Mouse (Mus musculus): ENCODE data around the gene Kdm2b.

Kdm2b gene

DNA sequence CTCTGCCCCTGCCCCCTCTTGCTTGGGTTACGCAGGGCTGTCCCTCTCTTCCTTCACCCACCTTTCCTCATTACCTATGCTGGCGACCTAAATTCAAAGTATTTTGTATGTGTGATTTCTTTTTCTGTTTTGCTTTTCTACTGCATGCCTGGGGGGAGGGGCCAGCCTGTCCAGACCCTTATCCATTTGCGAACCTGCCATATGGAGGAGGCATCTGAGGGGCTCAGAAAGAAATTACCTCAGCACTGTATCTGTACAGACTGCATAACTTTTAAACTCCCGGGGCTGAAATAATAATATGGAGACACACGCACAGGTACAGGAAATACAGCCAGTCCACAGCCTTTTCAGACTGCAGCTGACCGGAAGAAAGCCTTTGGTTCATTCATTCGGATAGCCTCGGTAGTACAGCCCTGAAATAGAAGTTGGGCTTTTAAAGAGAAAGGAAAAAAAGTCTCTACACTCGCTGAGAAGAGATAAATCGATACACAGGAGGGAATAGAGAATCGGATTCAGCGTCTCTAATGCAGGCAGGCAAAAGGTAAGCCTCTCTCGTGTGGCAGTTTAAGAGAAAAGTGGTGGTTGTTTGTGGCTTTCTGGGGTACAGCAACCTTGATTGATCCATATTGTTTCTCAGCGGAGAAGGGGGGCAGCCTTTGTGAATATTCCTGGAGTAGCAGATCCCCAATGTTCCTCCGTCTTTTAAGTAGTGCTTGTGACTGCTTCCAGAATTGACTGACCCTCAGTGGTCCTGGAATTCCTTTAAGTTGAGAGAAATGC is at the start of gene Kdm2b:
Gene Kdm2b, minus strand, starts transcription at position 273 of the 780 bp plus-strand sequence.
- DNase-seq (ENCODE audit: low read depth, low spot score), result no peak

DNA sequence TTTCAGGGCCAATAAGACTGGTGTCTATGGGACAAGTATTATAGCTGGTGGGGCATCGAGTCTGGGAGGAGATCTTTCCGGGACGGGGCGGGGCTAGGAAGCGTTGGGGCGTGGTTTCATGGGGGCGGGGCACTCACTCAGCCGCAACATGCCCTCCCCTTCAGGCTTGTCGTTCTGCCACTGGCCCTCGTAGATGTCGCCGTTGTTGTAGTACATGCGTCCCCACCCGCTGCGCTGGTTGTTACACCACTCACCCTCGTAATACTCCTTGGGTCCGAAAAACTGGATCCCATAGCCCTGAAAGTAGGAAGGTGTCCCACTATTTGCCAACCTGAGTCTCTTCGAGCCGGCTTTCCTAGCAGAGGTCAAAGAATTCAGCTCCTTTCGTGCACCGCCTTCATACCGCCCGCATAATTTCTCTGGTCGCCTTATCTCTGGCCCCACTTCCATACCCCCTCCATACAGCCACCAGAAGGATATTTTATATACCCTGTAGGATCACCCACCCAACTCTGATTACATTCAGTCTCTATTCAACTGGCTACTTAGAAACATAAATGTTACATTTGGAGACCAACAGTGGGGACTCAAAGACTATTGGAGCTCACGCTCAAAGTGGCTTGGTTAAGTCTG is 49.6 kb upstream of the Kdm2b start:
- peak; percentile 73 for DNase-seq (ENCODE audit: low read depth, low spot score)

GRCm38 (mm10) chr5:123038115-123038514 is 48.5 kb upstream of the Kdm2b start:
- DNase-seq (ENCODE audit: low read depth, low spot score), result no peak

GRCm38 (mm10) chr5:123035564-123035963 is 45.9 kb upstream of the Kdm2b start:
- peak; percentile 66 for DNase-seq (ENCODE audit: low read depth, low spot score)

DNA sequence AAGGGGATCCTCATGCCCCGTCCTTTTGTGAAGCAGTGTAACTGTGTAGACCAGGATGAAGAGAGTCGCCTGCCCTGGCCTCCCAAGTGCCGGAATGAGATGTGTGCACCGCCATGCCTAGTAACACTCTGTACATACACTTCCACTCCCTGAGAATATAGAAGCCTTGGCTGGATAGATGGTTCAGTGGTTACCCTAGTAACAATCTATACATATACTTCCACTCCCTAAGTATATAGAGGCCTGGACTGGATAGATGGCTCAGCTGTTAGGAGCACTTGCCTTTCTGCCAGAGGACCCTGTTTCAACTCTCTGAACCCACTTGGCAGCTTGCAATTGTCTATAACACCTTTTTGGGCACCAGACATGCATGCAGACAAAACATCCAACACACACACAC is 45.5 kb upstream of the Kdm2b start:
- DNase-seq (ENCODE audit: low read depth, low spot score), result no peak

GRCm38 (mm10) chr5:123033646-123034160 is 44.1 kb upstream of the Kdm2b start:
- DNase-seq (ENCODE audit: low read depth, low spot score), result no peak

- DNase-seq (ENCODE audit: low read depth, low spot score), result no peak
Observed at GRCm38 (mm10) chr5:123031312-123031711, 41.7 kb upstream of the Kdm2b start.

- no peak for DNase-seq (ENCODE audit: low read depth, low spot score)
Observed at GRCm38 (mm10) chr5:123029729-123030128, 40.1 kb upstream of the Kdm2b start.

DNA sequence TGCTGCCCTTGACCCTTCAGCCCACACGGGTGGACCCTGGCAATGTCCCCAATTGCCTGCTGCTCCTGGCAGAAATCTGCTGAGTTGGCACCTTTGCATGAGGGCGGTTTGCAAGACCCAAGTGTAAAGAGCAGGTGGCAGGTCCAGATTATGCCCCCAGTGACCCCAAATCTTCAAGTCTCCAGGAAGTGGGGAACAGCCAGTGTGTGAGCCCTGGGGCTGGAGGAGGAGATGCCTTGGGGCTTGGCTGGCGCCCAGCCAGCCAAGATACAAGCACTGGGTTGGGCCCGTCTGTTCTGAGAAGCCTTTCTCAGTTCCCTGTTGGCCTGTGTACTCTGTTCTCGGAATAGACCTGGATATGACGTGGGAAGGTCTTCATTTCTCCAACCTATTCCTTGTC is 37.8 kb upstream of the Kdm2b start:
- no peak for DNase-seq (ENCODE audit: low read depth, low spot score)

- no peak for DNase-seq (ENCODE audit: low read depth, low spot score)
Observed at GRCm38 (mm10) chr5:123026414-123026813, 36.8 kb upstream of the Kdm2b start.

- no peak for DNase-seq (ENCODE audit: low read depth, low spot score)
Observed at GRCm38 (mm10) chr5:123024965-123025573, 35.4 kb upstream of the Kdm2b start.

DNA sequence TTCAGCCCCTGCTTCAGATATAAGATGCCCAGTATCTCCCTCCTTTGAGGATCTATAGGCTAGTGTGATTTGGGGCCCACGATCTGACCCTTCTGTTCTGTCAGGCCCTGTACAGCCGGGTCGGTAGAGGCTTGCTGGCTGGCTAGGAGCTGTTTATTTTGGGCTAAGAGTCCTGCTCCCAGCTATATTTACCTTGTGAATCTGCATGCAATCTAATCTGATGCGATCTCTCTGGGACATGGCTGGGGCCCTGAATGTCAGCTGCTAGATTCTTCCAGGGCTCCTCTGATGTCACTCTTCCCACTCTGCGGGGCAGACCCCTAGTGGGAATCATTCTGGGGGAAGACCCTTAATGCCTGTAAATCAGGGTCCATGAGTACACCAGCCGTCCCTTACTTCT is 34.7 kb upstream of the Kdm2b start:
- DNase-seq (ENCODE audit: low read depth, low spot score), result no peak

DNA sequence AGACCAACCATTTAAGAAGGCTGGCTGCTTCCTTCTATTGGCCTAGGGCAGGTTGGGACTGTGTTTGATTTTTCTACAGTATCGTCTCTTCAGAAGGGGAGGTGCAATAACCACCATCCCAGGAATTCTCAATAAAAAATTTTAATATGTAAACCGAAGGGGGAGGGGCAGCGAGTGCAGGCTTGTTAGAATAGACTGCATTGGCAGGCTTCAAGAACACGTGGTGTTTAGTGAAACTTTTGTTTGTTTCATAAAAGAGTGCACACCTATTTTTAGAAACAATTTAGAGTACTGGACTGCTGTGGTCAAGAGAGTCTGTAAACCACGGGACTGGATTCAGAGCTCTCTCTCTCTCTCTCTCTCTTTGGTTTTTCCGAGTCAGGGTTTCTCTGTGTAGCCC is 33.4 kb upstream of the Kdm2b start:
- no peak for DNase-seq (ENCODE audit: low read depth, low spot score)

DNA sequence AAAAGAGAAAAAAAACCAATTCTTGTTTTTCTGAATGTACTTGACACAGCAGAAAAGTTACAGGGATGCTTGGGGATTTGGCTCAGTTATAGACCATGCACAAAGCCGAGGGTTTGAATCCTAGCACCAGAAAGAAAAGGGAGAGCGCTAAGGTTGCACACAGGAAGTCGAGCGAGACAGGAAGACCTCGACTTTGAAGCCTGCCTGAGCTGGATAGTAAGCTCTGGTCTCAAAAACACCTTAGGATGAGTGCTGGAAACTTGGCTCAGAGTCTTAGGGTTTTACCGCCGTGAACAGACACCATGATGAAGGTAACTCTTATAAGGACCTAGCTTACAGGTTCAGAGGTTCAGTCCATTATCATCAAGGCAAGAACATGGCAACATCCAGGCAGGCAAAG is 31.8 kb upstream of the Kdm2b start:
- no peak for DNase-seq (ENCODE audit: low read depth, low spot score)

- DNase-seq (ENCODE audit: low read depth, low spot score), result no peak
Observed at GRCm38 (mm10) chr5:123020426-123020825, 30.8 kb upstream of the Kdm2b start.

DNA sequence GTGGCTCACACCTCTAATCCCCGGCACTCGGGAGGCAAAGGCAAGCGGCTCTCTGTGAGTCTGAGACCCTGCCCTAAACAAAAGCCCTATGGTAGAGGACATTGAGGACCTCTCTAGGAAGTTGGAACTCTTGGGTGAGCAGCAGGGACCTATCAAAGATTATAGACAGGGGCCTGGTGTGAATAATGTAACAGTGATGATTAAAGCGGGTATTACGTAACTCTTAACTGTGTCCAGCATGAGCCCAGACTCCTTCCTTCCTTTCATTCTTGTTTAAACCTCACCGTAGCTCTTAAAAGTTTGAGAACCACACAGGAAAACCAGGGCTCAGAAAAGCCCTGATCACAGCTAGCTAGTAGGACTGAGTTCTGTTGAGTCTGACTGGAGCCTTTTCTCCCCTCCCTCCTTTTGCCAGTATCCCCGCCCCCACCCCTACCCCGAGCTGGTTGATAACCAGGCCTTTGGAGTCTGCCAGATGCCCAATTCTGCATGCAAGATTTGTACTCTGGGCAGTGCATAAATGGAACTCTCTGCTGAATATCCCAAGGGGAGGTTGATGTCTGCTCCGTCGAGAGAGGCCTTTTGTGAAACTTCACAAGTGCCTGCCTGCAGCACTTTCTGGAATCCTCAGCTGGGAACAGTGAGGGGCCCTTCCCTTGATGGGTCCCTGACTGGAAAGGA is 29.9 kb upstream of the Kdm2b start:
- DNase-seq (ENCODE audit: low read depth, low spot score), result no peak

- DNase-seq (ENCODE audit: low read depth, low spot score), result no peak
Observed at GRCm38 (mm10) chr5:123017504-123017903, 27.9 kb upstream of the Kdm2b start.

DNA sequence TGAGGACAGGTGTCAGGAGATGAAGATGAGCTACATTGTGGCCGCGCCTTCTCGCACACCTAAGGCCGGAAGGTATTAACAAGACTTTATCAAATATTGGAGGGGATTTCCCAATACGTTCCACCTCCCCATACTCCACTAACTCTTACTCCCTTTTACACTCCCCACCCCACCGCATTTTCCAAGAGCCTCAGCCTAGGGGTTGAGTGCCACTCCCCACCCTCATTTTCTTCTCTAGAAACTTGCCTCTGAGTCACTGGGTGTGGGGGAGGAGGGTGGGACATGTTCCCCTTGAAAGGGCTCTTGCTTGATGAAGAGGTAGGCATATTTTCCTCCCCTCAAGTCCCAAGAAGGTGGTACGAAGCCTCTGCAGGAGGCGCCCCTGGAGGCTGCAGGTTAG is 26.3 kb upstream of the Kdm2b start:
- DNase-seq (ENCODE audit: low read depth, low spot score), result no peak

DNA sequence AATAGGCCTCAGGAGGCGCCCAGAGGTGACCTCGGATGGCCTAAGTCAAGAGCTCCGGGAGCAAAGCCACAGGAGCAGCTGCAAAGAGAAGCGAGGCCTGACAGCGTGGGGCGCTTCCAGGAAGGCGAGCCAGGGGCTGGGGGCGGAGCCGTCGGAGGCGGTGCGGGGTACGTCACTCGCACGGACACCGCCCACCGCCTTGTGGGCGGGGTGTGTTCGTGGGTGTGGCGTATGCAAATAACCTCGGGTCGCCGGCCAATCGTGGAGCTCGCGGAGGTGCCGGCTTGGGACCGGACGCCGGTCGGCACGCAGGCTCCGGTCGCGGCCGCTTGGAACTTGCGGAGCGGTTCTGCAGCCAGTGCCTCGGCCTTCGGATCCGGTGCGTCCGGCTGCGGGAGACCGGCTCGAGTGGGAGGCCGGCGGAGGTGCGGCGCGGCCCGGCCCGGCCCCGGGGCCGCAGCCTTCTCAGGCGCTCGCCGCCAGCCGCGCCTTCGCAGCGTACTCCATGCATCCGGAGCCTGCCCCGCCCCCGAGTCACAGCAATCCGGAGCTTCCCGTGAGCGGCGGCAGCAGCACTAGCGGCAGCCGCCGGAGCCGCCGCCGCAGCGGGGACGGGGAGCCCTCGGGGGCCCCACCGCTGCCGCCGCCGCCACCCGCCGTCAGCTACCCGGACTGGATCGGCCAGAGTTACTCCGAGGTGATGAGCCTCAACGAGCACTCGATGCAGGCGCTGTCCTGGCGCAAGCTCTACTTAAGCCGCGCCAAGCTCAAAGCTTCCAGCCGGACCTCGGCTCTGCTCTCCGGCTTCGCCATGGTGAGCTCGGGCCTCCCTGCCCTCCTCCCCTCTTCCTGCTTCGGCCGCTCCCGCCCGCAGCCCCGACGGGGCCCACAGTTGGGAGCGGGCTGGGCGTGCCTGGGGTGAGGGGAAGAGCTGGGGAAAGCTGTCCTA is 25.4 kb upstream of the Kdm2b start, which contains the start of gene Orai1:
Gene Orai1, plus strand, starts transcription at position 322 of the 949 bp plus-strand sequence.
- DNase-seq (ENCODE audit: low read depth, low spot score), result peak; percentile 96

DNA sequence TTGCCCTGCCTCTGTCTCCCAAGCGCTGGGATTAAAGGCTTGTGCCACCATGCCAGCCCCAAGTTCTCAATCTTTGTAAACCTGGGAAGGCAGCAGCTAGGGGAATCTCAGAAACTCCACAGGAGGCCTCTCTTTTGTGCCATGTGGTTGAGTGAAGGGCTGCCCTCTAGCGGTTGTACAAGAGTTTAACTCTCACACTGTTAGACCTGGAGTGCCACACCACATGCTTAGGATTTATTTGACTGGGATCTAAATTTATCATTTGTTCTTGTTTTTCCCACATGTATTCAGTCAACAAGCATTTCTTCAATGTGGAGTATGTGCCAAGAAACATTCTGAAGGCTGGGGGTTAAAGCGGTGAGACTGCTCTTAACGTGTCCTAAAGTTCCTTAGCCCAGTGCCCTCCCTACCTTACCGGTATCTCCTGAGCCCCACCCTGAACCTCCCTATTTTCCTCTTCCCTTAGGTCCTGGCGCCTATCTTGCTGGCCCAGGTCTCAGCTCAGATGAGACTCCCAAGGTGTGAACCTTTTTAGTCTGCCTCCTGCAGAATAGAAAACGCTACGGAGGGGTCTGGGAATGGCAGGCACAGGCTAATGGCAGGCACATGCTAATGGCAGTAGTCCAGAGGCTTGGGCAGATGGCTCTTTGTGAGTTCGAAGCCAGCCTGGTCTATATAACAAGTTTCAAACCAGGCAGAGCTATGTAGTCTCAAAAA is 24.1 kb upstream of the Kdm2b start:
- peak; percentile 62 for DNase-seq (ENCODE audit: low read depth, low spot score)
